Mouse (Mus musculus): ENCODE measurements around the gene Trem2.
"Not testable (repeated sequence)": the region's sequence is repeated elsewhere in the genome, so short reads cannot be mapped to it uniquely, and the experiment has no call there.

The Trem2 gene

GRCm38 (mm10) chr17:48350681-48351193 is 4.5 kb downstream of the Trem2 start:
- no peak for DNase-seq (ENCODE audit: low spot score)

DNA sequence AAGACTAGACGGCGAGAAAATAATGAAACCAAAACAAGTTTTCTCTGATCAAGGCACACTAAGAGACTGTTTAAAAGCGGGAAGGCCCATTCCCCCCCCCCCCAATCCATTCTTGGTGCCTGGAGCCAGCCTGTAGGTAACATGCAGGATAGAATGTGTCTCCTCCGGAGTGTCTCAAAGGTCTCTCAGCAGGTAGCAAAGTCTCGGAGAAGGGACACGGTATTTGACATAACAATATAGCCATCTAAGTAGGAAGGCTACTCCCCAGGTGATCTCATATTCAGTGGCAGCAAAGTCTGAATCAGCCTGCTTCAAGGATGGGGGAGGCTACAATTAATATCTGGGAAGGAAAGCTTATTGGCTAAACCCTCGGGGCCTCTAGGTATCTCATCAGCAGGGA is 6.8 kb downstream of the Trem2 start:
- not testable (repeated sequence) for DNase-seq (ENCODE audit: low spot score)

DNA sequence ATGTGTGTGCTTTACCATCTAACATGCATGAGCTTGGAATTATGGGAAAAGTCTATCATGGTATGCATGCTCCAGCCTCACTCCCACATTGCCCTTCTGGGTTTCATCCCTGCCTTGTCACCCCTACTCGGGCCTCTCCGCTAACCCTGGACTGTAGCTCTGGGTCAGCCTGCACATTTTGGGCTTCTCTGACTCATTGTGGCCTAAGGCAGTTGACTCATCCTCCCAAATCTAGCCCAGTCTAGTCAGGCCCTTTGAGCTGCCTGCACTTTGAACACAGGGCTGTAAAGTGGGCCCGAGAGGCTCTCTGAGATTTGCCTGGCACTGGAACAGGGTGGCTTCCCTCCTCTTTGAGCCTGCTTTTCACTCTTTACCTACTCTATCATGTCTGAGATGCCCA is 9.6 kb downstream of the Trem2 start:
- no peak for DNase-seq (ENCODE audit: low spot score)

GRCm38 (mm10) chr17:48357892-48358291 is 11.7 kb downstream of the Trem2 start:
- no peak for DNase-seq (ENCODE audit: low spot score)

DNA sequence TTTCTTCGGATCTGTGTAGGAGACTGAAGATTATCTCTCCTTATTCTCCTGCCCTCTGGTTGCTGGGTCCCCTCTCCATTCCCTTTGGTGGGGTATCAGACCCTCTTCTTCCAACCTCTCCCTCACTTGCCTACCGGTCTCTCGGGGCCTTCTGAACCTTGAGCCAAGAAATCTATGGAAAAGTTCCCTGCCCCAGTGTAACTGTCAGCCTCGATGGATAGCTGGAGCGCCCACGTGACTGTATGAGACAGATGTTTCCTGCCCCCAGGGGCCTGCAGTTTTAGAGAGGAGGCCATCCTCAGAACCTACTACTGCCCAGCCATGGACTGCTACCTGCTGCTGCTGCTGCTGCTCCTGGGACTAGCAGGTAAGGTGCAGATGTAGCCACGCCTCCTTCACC is 13.4 kb downstream of the Trem2 start, which contains the start of gene Treml1:
Treml1 (plus strand) TSS at position 301 of the 400 bp plus-strand sequence.
- DNase-seq (ENCODE audit: low spot score), result no peak

GRCm38 (mm10) chr17:48360462-48360861 is 14.3 kb downstream of the Trem2 start:
- DNase-seq (ENCODE audit: low spot score), result no peak

DNA sequence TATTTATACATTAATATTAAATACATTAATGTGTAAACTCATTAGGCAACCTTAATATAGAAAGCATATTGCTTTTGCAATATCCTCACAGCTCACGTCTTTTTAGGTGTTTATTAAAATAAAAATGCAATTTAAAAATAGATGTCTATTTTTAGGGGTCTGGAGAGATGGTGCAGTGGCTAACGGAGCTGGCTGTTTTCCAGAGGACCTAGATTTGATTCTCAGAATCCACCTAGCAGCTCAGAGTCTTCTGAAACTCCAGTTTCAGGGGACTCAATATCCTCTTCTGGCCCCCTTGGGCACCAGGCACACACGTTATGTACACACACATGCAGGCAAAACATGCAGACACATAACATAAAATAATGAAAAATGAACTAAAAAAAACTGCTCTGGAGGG is 16.1 kb downstream of the Trem2 start:
- no peak for DNase-seq (ENCODE audit: low spot score)

GRCm38 (mm10) chr17:48362966-48363365 is 16.8 kb downstream of the Trem2 start:
- DNase-seq (ENCODE audit: low spot score), result no peak

- DNase-seq (ENCODE audit: low spot score), result no peak
These were observed 17.3 kb downstream of the Trem2 start for GRCm38 (mm10) chr17:48363421-48363965.

DNA sequence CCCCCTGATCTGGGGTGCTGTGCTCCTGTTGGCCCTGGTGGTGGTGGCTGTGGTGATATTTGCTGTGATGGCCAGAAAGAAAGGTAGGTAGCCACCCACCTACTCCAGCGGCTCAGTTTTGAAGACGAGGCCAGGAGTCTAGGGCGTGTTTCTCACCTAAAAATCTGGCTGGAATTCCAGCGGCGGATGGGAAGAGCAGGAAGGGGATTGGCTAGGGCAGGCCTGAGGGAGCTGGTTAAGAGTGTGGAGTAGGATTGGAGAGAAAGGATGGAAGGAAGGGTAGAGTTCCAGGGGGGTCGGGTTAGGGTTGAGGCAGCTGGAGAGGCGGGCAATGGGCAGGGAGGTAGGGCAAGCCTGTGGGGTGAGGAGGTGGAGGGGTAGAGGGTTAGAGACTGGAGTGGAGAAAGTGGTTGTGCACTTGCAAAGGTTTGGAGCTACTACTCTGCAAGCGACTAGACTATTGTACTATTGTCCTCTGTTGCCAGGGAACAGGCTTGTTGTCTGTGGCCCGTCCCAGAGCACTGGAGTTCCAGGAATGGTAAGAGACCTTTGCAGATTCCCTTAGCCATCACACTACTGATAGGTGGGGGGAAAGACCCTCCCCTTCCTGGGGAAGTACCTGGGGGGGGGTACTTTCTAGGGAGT is 19.4 kb downstream of the Trem2 start:
- no peak for DNase-seq (ENCODE audit: low spot score)

DNA sequence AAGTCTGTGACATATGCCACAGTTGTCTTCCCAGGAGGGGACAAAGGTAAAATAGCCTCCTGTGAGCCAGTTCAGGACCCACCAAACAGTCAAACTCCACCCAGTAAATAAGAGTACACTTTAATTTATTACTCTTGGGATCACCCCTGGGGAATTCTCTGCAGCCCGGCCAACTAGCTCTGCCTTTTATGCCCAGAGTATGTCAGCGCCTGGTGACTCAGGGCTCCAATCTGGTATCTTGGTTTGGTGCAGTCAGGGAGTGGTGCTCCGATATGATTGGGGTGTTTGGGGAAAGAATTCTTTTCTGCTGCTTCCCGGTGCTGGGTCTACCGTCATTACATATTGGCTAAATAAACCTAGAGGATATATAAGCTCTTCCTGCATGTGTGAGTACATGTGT is 20.6 kb downstream of the Trem2 start:
- DNase-seq (ENCODE audit: low spot score), result no peak

DNA sequence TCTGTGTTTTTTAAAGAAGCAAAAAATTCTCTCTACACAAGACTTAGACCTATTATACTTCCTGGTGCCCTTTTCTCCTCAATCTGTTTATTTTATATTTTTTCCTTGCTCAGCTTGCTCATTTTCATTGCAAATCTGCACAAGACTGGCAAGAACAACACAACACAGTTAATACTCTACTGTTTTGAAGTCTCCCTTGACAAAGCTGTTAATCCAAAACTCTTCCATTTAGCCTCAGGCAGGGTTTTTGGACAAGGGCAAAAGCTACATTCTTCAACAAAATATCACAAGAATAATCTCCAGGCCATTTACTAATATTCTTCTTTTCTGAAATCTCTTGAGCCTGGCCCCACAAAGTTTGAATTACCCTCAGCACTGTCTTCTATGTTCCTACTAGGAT is 25.4 kb downstream of the Trem2 start:
- DNase-seq (ENCODE audit: low spot score), result no peak

- DNase-seq (ENCODE audit: low spot score), result no peak
These were observed 26.8 kb downstream of the Trem2 start for GRCm38 (mm10) chr17:48372987-48373386.

DNA sequence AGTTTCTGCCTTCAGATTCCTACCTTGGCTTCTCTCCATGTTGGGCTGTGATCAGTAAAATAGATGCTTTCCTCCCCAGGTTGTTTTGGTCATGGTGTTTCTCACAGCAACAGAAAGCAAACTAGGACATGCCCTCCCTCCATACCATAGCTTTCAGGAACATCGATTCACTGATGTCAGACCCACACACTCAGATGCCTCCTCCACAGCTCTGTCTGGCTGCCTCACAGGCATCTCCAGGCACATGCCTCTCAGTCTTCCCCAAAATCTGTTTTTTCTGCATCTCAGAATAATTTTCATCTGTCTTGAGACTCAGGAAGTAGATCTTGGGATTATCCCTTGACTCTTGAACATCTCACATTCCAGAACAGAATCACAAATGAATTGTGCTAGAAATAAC is 29.9 kb downstream of the Trem2 start:
- no peak for DNase-seq (ENCODE audit: low spot score)

DNA sequence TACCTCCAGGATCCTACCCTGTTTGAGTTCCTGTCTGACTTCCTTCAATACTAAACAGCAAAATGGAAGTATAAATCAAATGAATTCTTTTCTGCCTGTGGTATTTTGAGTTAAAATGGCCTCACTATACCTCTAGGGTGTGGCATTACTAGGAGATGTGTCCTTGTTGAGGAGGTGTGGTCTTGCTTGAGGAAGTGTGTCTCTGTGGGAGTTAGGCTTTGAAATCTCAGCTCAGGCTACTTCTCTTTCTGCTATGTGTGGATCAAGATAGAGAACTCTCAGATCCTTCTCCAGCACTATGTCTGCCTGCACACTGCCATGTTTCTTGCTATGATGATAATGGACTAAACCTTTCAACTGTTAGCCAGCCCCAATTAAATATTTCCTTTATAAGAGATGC is 32.8 kb downstream of the Trem2 start:
- no peak for DNase-seq (ENCODE audit: low spot score)

DNA sequence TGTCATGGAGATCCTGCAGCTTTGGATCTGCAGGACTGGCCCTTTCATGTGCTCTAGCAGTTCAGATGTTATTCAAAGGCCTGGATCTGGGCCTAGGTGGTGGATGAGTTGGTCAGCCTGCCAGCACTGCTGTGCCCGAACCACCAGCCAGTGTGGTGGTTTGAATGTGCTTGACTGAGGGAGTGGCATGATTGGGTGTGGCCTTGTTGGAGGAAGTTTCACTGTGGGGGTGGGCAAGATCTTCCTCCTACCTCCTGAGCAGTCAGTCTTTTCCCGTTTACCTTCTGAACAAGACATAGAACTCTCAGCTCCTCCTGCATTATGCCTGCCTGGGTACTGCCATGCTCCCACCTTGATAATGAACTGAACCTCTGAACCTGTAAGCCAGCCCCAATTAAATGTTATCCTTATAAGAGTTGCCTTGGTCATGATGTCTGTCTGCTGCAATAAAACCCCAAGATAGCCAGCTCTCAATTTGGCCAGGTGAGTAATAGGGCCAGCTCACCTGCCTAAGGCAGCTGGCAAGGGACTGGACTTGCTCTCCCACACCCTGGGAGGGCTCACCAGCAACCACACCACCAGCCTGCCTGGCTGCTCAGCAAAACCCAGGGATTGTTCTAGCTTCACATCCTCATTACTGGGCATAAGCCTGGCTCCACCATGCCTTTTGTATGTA is 39.7 kb downstream of the Trem2 start:
- no peak for DNase-seq (ENCODE audit: low spot score)

DNA sequence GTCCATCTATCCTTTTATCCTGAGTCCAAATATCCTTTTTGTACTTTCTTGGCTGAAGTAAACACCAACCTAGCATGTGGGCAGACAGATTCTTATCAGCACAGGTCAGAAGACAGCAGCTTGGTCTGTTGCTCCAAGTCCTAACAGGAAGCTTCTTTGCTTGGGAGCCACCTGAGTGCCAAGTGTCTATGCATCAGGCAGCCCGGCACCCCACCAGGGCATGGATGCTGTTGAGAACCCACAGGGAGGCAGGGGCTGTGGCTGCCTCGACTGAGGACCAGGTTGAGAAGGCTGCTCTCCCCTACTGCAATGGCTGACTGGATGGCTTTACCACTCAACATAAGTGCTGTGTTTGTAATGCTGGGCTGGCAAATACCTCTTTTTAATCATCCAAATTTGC is 42.5 kb downstream of the Trem2 start:
- DNase-seq (ENCODE audit: low spot score), result no peak

DNA sequence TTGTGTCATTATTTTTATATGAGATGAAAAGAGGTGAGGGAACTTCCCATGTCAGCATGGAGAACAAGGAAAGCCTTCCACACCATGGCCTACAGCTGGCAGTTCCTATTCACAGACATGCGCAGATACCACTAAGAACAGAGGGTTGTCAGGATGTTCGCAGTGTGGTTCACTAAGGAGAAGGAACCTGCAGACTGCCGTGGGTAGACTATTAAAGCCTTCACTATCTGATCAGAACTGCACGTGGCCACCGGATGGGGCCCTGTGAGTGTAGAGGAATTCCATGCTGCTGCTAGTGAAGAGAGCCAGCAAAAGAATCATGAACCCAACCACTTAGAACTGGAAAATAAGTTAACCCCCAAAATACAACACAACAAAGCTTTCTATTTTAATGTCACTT is 43.2 kb downstream of the Trem2 start:
- DNase-seq (ENCODE audit: low spot score), result no peak

DNA sequence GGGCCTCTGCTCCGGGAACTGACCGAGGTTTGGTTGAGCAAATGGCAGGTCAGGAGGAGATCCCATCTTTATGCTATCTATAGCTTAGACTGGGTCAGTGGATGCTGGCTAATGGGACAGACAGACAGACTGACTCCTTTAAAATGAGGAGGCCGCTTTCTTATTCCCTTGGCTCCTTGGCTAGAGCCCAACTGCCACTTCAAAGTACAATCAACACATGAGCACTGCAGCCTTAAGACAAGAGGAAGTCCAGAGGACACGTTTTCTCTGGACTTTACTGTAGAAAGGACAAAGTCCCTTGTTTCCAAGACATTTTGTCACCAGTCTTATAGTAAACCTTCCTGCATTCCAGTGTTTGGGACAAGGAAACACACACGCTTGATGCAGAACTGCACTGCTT is 45.2 kb downstream of the Trem2 start:
- DNase-seq (ENCODE audit: low spot score), result no peak

GRCm38 (mm10) chr17:48392616-48393015 is 46.4 kb downstream of the Trem2 start:
- no peak for DNase-seq (ENCODE audit: low spot score)

GRCm38 (mm10) chr17:48401710-48402109 is 55.5 kb downstream of the Trem2 start:
- no peak for DNase-seq (ENCODE audit: low spot score)

DNA sequence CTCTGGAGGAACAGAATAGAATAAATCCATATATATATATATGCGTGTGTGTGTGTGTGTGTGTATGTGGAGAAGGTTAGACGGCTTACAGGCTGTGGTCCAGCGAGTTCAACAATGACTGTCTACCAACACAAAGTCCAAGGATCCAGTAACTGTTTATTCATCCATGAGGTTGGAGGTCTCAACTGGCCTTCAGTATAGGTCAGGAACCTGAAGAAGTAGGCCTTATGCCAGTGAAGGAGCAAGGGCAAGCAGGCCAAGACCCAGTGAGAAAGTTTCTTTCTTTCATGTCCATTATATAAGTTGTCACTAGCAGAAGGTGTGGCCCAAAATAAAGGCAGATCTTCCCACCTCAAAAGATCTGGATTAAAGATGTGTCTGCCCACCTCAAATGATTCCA is 56.5 kb downstream of the Trem2 start:
- no peak for DNase-seq (ENCODE audit: low spot score)

All from ovary, postnatal 10 days (tissue).